Mouse (Mus musculus): ENCODE measurements at regions not wholly inside any gene's neighbourhood (a gene's known extent, or its start where the extent isn't known, plus 50 kb on each side); places are given as distances from the start of the nearest gene placed in this dataset.
A peak's percentile ranks its signal among the peaks of the same experiment; 100 is the strongest.

DNA sequence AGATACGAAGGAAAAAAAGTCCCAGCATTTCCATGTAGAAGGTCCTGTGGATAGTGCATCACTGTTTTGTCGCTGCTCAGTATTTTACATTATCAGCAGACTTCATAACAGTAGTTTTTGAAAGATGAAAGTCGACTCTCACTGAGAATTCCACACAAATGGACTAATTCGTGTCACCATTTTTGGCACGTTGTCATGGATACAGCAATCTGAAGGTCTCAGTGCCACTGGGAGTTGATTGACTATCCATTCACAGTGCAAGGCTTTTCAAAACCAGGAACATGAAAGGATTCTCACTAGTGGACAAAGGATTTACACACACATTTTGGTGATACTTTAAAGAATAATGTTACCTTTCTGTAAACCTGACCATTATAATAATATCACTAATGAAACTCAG, 93.7 kb upstream of the Asb5 start:
- no peaks in the 10 kb centered on the region for H3K4me1 ChIP-seq (replicated peaks; ENCODE audit: control insufficient read depth, insufficient read depth, low read length)
- no peak overlapping the region for H3K4me2 ChIP-seq (replicated peaks; ENCODE audit: low read depth, low read length)
- DNase-seq (ENCODE audit: low spot score) = peak; percentile 12
- no peak for ATAC-seq (ENCODE audit: low FRiP score)
- no peaks in the 10 kb centered on the region for H3K27me3 ChIP-seq (ENCODE audit: control insufficient read depth, insufficient read depth, low read length)
- H3K36me3 ChIP-seq (ENCODE audit: control insufficient read depth, insufficient read depth, low read length) = no peaks in the 10 kb centered on the region
- no peak overlapping the region for H3K4me3 ChIP-seq (ENCODE audit: low read depth, low read length)
- no peaks in the 10 kb centered on the region for H3K9me3 ChIP-seq (ENCODE audit: control insufficient read depth, low read length)
- 78% methylated on average over 5 of the region's 5 CpGs for WGBS
- H3K9ac ChIP-seq (ENCODE audit: low read depth, low read length) = no peak overlapping the region
- no peak overlapping the region for H3K27ac ChIP-seq (ENCODE audit: low read depth, low read length)

- 81% methylated on average over 3 of the region's 3 CpGs for WGBS
- ATAC-seq (ENCODE audit: low FRiP score) (no peak), DNase-seq (ENCODE audit: low spot score) (no peak)
- H3K4me3 ChIP-seq (ENCODE audit: low read depth, low read length) = no peak overlapping the region
- H3K27me3 ChIP-seq (ENCODE audit: control insufficient read depth, insufficient read depth, low read length) = no peaks in the 10 kb centered on the region
- no peak overlapping the region for H3K9ac ChIP-seq (ENCODE audit: low read depth, low read length)
- no peak overlapping the region for H3K27ac ChIP-seq (ENCODE audit: low read depth, low read length)
- H3K4me2 ChIP-seq (replicated peaks; ENCODE audit: low read depth, low read length) = no peak overlapping the region
- no peaks in the 10 kb centered on the region for H3K9me3 ChIP-seq (ENCODE audit: control insufficient read depth, low read length)
- H3K4me1 ChIP-seq (replicated peaks; ENCODE audit: control insufficient read depth, insufficient read depth, low read length) = no peaks in the 10 kb centered on the region
- H3K36me3 ChIP-seq (ENCODE audit: control insufficient read depth, insufficient read depth, low read length) = no peaks in the 10 kb centered on the region
Measured at GRCm38 (mm10) chr8:54441143-54441542, 88.2 kb upstream of the Asb5 start.

- Histone ChIP-seq H3K4me1 (replicated peaks; ENCODE audit: control insufficient read depth, insufficient read depth, low read length) (no peaks in the 10 kb centered on the region), H3K36me3 (ENCODE audit: control insufficient read depth, insufficient read depth, low read length) (no peaks in the 10 kb centered on the region), H3K4me3 (ENCODE audit: low read depth, low read length) (no peak overlapping the region), H3K27ac (ENCODE audit: low read depth, low read length) (no peak overlapping the region), H3K9me3 (ENCODE audit: control insufficient read depth, low read length) (no peaks in the 10 kb centered on the region), H3K27me3 (ENCODE audit: control insufficient read depth, insufficient read depth, low read length) (no peaks in the 10 kb centered on the region), H3K9ac (ENCODE audit: low read depth, low read length) (no peak overlapping the region), H3K4me2 (replicated peaks; ENCODE audit: low read depth, low read length) (no peak overlapping the region)
- 91% methylated on average over 1 of the region's 1 CpGs for WGBS
- DNase-seq (ENCODE audit: low spot score) (no peak), ATAC-seq (ENCODE audit: low FRiP score) (no peak)
Measured at GRCm38 (mm10) chr8:54442395-54442794, 87.0 kb upstream of the Asb5 start.

DNA sequence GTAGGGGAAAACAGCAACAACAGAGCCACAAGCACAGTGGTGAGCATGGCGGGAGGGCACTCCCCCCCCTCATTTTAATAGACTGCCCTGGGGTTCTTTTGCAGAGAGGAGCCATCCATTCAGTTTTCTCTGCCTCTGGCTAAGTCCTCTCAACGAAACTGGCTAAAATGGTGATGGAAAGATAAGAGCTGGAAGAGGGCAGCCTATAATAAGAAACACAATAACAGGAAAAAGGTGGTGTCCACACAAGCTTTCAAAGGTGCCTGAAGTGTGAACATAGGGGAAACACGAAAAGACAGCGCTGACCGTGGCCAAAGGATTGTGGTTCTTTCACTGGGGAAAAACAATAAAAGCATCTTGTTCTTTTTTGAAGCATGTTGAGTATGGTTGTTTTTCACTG, 83.0 kb upstream of the Asb5 start:
- no peak overlapping the region for H3K27ac ChIP-seq (ENCODE audit: low read depth, low read length)
- ATAC-seq (ENCODE audit: low FRiP score) (no peak), DNase-seq (ENCODE audit: low spot score) (no peak)
- no peak overlapping the region for H3K9ac ChIP-seq (ENCODE audit: low read depth, low read length)
- H3K27me3 ChIP-seq (ENCODE audit: control insufficient read depth, insufficient read depth, low read length) = no peaks in the 10 kb centered on the region
- H3K4me2 ChIP-seq (replicated peaks; ENCODE audit: low read depth, low read length) = no peak overlapping the region
- 15% methylated on average over 5 of the region's 5 CpGs for whole genome bisulfite sequencing
- H3K9me3 ChIP-seq (ENCODE audit: control insufficient read depth, low read length) = no peaks in the 10 kb centered on the region
- no peaks in the 10 kb centered on the region for H3K4me1 ChIP-seq (replicated peaks; ENCODE audit: control insufficient read depth, insufficient read depth, low read length)
- H3K36me3 ChIP-seq (ENCODE audit: control insufficient read depth, insufficient read depth, low read length) = no peaks in the 10 kb centered on the region
- H3K4me3 ChIP-seq (ENCODE audit: low read depth, low read length) = no peak overlapping the region

GRCm38 (mm10) chr8:54449811-54450210, 79.6 kb upstream of the Asb5 start:
- no peak for ATAC-seq (ENCODE audit: low FRiP score)
- Histone ChIP-seq H3K4me1 (replicated peaks; ENCODE audit: control insufficient read depth, insufficient read depth, low read length) (no peaks in the 10 kb centered on the region), H3K27ac (ENCODE audit: low read depth, low read length) (no peak overlapping the region), H3K36me3 (ENCODE audit: control insufficient read depth, insufficient read depth, low read length) (no peaks in the 10 kb centered on the region), H3K9me3 (ENCODE audit: control insufficient read depth, low read length) (no peaks in the 10 kb centered on the region), H3K9ac (ENCODE audit: low read depth, low read length) (no peak overlapping the region), H3K4me2 (replicated peaks; ENCODE audit: low read depth, low read length) (no peak overlapping the region), H3K27me3 (ENCODE audit: control insufficient read depth, insufficient read depth, low read length) (no peaks in the 10 kb centered on the region), H3K4me3 (ENCODE audit: low read depth, low read length) (no peak overlapping the region)
- DNase-seq (ENCODE audit: low spot score) = no peak

DNA sequence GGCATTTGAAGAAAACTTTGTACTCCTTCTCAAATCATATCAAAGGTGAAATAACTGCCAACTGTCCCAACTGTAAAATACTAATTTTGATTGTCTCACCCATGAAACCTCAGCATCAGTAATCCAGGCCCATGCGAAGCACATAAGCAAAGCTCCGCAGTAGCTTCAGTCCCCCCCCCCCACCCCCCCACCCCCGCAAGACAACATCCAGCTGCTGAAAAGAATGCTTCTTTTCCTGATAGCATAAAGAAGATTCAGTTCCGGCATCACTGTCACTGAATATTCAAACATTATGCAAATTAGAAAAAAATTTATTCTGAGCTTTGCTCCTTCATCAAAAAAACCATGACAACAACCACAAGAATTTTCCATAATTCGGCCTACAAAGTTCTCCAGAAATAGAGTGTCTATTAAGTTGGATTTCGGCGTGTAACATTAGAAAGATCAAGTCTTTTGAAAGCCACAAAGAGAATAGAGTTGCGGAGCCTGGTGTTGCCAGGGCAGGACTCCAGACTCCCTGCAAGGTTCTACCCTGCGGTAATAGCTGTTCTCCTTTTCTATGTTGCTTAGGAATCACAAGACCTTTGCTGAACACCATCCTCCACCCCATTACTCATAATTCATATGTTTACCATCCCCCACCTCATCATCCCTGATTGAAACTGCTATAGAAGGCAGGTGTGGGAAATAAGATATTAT, 77.9 kb upstream of the Asb5 start:
- Histone ChIP-seq H3K4me1 (replicated peaks; ENCODE audit: control insufficient read depth, insufficient read depth, low read length) (no peaks in the 10 kb centered on the region), H3K4me3 (ENCODE audit: low read depth, low read length) (no peak overlapping the region)
- peak; percentile 65; the same call in 1 of the 2 replicates for ATAC-seq (ENCODE audit: low FRiP score)

GRCm38 (mm10) chr8:54464977-54465376, 64.4 kb upstream of the Asb5 start:
- Histone ChIP-seq H3K27ac (ENCODE audit: low read depth, low read length) (no peak overlapping the region), H3K9me3 (ENCODE audit: control insufficient read depth, low read length) (no peaks in the 10 kb centered on the region), H3K36me3 (ENCODE audit: control insufficient read depth, insufficient read depth, low read length) (no peaks in the 10 kb centered on the region), H3K4me1 (replicated peaks; ENCODE audit: control insufficient read depth, insufficient read depth, low read length) (no peaks in the 10 kb centered on the region), H3K27me3 (ENCODE audit: control insufficient read depth, insufficient read depth, low read length) (no peaks in the 10 kb centered on the region), H3K4me2 (replicated peaks; ENCODE audit: low read depth, low read length) (no peak overlapping the region), H3K9ac (ENCODE audit: low read depth, low read length) (no peak overlapping the region), H3K4me3 (ENCODE audit: low read depth, low read length) (no peak overlapping the region)
- 78% methylated on average over 5 of the region's 5 CpGs for WGBS
- ATAC-seq (ENCODE audit: low FRiP score) = no peak
- no peak for DNase-seq (ENCODE audit: low spot score)

More for the DNA sequence above, 77.9 kb upstream of the Asb5 start:
- no peak overlapping the region for H3K27ac ChIP-seq (ENCODE audit: low read depth, low read length)
- no peaks in the 10 kb centered on the region for H3K36me3 ChIP-seq (ENCODE audit: control insufficient read depth, insufficient read depth, low read length)
- 56% methylated on average over 9 of the region's 9 CpGs for WGBS
- no peaks in the 10 kb centered on the region for H3K9me3 ChIP-seq (ENCODE audit: control insufficient read depth, low read length)
- H3K4me2 ChIP-seq (replicated peaks; ENCODE audit: low read depth, low read length) = no peak overlapping the region
- H3K27me3 ChIP-seq (ENCODE audit: control insufficient read depth, insufficient read depth, low read length) = no peaks in the 10 kb centered on the region
- peak; percentile 9 for DNase-seq (ENCODE audit: low spot score)
- H3K9ac ChIP-seq (ENCODE audit: low read depth, low read length) = no peak overlapping the region

DNA sequence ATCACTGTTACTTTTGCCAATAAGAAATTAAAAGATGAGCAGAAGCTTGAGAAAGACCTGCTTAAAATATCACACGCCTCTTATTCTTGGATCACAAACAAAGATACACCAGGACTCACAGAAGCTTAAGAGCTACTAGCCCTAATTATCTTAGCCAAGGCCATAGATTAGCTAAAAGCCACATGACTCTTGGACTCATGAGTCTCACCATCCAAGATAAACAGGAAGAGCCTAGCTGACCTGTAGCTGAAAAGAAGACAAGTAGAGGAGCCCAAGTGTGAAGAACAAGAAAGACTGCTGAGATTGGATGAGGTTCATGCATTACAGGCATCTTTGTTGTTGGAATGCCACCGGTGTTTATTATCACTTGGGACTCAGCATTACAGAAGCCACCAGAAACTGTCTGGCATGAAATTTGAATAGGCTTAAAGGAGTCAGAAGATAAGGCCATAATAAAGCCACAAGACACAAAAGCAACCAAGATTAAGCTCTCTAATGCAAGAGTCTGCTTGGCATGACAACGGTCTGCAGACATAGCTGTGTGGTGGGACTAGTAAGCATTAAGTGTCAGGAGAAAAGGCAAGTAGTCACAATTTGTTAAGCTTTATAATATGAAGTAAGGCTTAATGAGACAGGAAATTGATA, 63.8 kb upstream of the Asb5 start:
- 89% methylated on average over 3 of the region's 3 CpGs for WGBS
- Histone ChIP-seq H3K27ac (ENCODE audit: low read depth, low read length) (no peak overlapping the region), H3K36me3 (ENCODE audit: control insufficient read depth, insufficient read depth, low read length) (no peaks in the 10 kb centered on the region)

More for the DNA sequence above, 63.8 kb upstream of the Asb5 start:
- no peaks in the 10 kb centered on the region for H3K9me3 ChIP-seq (ENCODE audit: control insufficient read depth, low read length)
- no peak overlapping the region for H3K4me2 ChIP-seq (replicated peaks; ENCODE audit: low read depth, low read length)
- H3K4me1 ChIP-seq (replicated peaks; ENCODE audit: control insufficient read depth, insufficient read depth, low read length) = no peaks in the 10 kb centered on the region
- DNase-seq (ENCODE audit: low spot score) (no peak), ATAC-seq (ENCODE audit: low FRiP score) (no peak)
- no peaks in the 10 kb centered on the region for H3K27me3 ChIP-seq (ENCODE audit: control insufficient read depth, insufficient read depth, low read length)
- H3K4me3 ChIP-seq (ENCODE audit: low read depth, low read length) = no peak overlapping the region
- no peak overlapping the region for H3K9ac ChIP-seq (ENCODE audit: low read depth, low read length)
